Mouse (Mus musculus): ENCODE measurements around the gene Riok1.

Riok1 gene

GRCm38 (mm10) chr13:38036343-38037043, at the start of gene Riok1:
TSS of gene Riok1 (plus strand) at chr13:38036995.
- DNase-seq (ENCODE audit: low read depth, low spot score), result no peak

GRCm38 (mm10) chr13:37989701-37990100, 47.1 kb upstream of the Riok1 start:
- DNase-seq (ENCODE audit: low read depth, low spot score), result no peak

GRCm38 (mm10) chr13:37992638-37993371, 44.0 kb upstream of the Riok1 start:
- DNase-seq (ENCODE audit: low read depth, low spot score), result no peak

DNA sequence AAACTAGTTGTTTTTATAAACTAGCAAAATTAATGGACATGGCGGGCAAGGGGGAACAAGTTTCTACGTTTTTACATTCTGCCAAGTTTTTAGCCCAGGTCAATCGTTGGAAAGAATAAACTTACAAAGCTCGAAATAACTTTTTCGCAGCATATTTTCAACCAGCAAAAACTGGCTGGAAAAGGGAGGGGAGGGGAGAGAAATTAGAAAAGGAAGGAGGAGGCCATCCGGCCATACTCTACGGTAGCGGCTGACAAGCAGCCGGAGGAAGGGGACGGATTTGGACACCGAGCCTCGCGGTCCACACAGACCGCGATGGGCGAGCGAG, 43.5 kb upstream of the Riok1 start:
- no peak for DNase-seq (ENCODE audit: low read depth, low spot score)

DNA sequence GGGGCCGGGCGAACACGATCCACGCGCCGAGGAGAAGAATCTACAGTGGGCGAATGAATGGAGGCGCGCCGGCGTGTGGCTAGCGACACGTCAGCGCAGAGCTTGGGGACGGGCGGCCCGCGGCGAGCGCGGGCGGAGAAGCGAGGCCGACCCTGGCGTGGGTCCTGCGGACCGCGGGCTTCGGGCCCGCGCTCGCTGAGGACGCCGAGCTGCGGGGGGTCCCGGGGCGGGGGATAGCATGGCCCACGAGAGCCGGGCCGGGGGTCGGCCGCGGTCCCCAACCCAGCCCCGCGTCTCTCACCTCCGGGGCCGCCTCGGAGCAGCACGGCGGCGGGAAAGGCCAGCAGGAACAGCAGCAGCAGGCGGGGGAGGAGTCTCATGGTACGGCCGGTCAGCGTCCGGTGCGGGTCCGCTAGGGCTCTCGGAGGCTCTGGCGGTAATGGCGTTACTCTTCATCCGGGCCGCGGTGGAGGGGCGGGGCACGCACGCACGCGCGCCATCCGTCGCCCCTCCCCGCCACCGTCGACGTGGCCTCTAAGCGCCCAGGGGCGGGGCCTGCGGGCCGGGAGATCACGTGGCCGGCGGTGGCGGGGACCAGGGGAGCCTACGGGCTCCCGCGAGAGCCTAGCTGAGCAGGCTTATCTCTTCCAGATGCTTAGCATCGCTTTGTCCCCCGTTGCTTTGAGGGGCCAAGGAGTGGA, 42.9 kb upstream of the Riok1 start, which contains the start of gene Ssr1:
TSS of gene Ssr1 (minus strand) at position 514 of the 701 bp plus-strand sequence.
- DNase-seq (ENCODE audit: low read depth, low spot score), result peak; percentile 77

- no peak for DNase-seq (ENCODE audit: low read depth, low spot score)
Observed at GRCm38 (mm10) chr13:37994405-37994749, 42.4 kb upstream of the Riok1 start.

GRCm38 (mm10) chr13:37999713-38000112, 37.1 kb upstream of the Riok1 start:
- DNase-seq (ENCODE audit: low read depth, low spot score), result no peak

- no peak for DNase-seq (ENCODE audit: low read depth, low spot score)
Observed at GRCm38 (mm10) chr13:38002461-38002860, 34.3 kb upstream of the Riok1 start.

GRCm38 (mm10) chr13:38007972-38008371, 28.8 kb upstream of the Riok1 start:
- no peak for DNase-seq (ENCODE audit: low read depth, low spot score)

DNA sequence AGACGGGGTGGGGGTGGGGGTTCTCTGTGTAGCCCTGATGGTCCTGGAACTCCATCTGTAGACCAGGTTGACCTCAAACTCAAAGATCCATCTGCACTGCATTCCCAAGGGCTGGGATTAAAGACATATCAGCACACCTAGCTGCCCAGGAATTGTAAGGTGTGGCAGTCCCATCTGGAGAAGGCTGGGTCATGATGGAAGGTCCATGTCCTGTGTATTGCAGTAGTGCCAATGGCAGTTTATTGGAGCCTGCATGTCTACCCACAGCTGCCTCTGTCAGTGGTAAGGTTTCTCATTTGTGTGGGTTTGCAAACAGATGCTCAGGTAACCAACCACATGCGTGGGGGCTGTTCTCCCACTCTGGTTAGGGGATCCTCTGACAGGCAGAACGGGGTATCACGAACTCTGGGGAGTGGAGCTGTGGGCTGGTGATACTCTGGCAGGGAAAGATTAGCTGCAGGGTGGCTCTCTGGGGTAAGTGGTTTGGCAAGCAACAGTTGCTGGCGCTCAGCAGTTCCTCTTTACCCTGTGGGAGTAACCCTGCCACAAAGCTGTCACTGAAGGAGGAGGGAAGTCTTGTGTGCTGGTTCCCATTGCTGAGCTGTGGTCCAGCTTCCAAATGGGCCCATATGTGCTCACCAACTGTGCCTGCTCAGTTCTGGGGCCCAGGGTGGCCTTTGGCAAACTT, 26.9 kb upstream of the Riok1 start:
- DNase-seq (ENCODE audit: low read depth, low spot score), result no peak

DNA sequence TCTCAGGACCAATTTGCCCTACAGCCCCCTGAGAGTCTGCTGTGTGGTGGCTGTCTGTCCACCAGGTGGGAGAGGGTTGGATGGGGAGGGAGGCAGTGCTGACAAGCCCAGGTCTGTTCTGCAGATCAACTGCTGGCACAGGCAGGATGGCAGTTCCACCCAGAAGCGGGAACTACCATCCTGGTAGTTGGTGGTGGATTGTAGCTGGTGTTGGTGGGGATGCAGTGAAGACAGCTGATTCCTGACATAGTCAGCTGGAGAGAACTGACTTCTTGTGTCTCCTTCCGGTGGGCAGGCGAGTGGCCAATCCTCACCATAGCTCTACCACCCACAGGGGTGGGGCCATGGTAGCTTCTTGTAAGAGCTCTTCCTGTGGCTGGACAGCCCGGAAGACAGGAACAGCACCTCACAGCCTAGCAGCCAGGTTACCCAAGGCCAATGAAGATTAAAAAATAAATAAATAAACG, 26.3 kb upstream of the Riok1 start:
- DNase-seq (ENCODE audit: low read depth, low spot score), result no peak

- DNase-seq (ENCODE audit: low read depth, low spot score), result no peak
Observed at GRCm38 (mm10) chr13:38012436-38012835, 24.4 kb upstream of the Riok1 start.

- DNase-seq (ENCODE audit: low read depth, low spot score), result no peak
Observed at GRCm38 (mm10) chr13:38015591-38015990, 21.2 kb upstream of the Riok1 start.

DNA sequence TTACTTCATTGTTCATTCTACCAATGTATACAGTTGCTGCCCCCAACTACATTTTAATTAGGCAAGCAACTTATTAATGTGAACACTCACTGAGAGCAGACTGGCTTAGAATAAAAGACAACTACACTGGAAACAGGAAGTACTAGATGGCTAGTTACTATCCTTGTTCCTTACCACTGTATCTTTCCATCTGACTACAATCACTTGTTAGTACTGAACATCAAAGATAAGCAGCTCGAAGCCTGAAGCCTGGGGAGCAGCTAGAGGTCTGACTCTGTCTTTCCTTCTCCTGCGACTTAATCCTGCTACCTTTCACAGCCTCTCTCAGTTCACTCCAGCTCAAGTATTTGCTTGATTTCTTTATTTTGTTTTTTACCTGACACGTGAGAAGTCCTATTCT, 18.0 kb upstream of the Riok1 start:
- DNase-seq (ENCODE audit: low read depth, low spot score), result no peak

GRCm38 (mm10) chr13:38025874-38026273, 10.9 kb upstream of the Riok1 start:
- DNase-seq (ENCODE audit: low read depth, low spot score), result no peak

DNA sequence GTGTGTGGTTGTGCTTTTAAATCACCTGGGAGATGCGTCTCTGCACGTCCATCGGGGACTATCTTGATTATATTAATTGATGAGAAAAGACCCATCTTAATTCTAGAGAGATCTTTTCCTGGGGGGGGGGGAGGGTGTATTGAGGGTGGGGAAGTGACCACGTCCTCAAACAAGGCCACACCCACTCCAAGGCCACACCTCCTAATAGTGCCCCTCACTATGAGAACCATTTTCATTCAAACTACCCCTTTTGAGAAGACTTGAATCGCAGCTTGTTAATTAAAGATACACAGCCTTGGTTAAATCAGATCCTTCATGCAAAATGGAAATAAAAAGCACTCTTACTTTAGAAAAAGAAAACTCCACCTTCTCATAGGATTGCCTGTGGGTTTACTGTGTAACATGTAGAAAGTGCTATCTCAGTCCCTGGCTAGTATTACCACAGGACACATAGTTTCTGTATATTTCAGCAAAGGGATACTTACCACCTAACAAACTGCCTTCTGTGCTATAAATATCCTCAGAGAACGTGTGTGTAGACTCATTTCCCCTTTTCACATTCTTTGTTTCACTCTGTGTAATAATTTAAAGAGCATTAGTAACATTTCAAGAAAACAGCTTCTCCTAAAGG, 9.1 kb upstream of the Riok1 start:
- no peak for DNase-seq (ENCODE audit: low read depth, low spot score)

DNA sequence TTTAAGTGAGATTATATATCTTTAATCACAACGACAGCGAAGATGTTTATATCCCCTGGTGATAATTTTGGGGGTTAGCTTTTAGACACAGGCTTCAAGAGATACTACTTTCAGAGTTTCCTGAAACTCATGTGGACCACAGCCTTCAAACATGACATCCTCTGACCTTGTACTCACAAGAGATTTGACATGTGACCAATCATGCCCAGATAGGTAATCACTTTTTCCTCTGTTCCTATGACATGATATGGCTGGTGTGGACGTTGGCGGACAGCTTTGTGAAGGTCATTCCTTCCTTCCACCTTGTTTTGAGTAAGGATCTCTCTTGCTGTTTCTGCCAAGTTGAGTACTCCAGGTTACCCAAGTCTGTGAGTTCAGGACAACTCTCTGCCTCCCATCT, 8.4 kb upstream of the Riok1 start:
- no peak for DNase-seq (ENCODE audit: low read depth, low spot score)

- peak; percentile 91 for DNase-seq (ENCODE audit: low read depth, low spot score)
Observed at GRCm38 (mm10) chr13:38037044-38037687, 371 bp downstream of the Riok1 start, which contains the start of gene Cage1. TSS of gene Cage1 (minus strand) at chr13:38037069.

DNA sequence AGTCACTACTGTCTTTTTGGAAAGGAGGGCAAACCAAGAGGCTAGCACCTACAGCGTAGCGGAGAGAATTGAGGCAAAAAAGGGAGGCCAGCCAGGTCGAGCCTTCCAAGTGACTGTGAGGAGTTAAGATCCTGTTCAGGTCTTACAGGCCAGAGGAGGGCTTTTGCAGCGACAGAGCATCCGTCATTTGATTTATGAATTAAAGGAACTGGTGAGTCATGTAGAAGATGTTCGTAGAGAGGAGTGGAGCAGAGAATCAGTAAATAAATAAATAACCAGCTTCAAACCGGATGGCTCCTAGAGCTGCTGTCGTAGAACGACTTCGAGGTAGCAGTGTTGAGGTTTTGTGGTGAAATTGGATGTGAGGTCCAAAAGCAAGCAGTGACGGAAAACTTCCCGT, 1.0 kb downstream of the Riok1 start:
- no peak for DNase-seq (ENCODE audit: low read depth, low spot score)

DNA sequence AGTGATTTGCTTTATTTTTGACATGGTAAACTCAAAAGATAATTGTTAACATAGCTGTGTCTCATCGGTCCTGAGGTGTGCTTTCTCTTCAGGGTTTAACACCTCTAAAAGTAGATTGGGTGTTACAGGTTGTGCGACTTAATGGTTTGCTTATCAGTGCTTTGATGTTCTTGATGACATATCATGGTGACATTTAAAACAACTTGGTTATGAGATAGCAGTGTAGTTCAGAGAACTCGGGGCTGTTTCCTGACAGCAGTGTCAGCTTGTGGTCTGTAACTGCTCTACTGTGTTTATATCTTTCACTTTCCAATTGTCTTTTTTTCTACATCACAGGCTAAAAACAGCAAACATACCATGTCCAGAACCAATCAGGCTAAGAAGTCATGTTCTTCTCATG, 13.1 kb downstream of the Riok1 start:
- no peak for DNase-seq (ENCODE audit: low read depth, low spot score)

GRCm38 (mm10) chr13:38062678-38063077, 25.9 kb downstream of the Riok1 start:
- DNase-seq (ENCODE audit: low read depth, low spot score), result no peak

All from telencephalon, adult 2 months (tissue).